Comparison of ENCODE assay signal across 11 mouse cellular contexts in genomic region chr1:92316191-92316723, GRCm38 (mm10).
A peak's percentile ranks its signal among the peaks of the same experiment; 100 is the strongest.
DNase-seq lines count a peak whose midpoint lies in the region; ATAC-seq and TF ChIP-seq lines count a peak whose summit lies in the region.
"Had no signal": no experiment of that assay in that cellular context is flagged by ENCODE, and none has a peak within 500 bp of the region (broad histone marks: within the 10 kb centered on the region; RNA-seq: fewer than 3 reads in every experiment).

No protein-coding gene starts in this region.

- no peaks in the 10 kb centered on the region for H3K27me3 ChIP-seq in lung, embryonic 14.5 days (ENCODE audit: insufficient read depth, low read length)
- H3K27me3 ChIP-seq in embryonic facial prominence, embryonic 14.5 days (replicated peaks; ENCODE audit: control insufficient read depth, insufficient read depth, low read length), result no peaks in the 10 kb centered on the region
- no peaks in the 10 kb centered on the region for H3K27me3 ChIP-seq in limb, embryonic 14.5 days (ENCODE audit: control insufficient read depth, insufficient read depth, low read length)
- H3K27me3 ChIP-seq in stomach, embryonic 15.5 days (replicated peaks), result no peaks in the 10 kb centered on the region
- H3K27me3 ChIP-seq: Patski had no signal

- WGBS in lung, embryonic 14.5 days, result 10% methylated on average over 10 of the region's 10 CpGs
- WGBS in lung, adult 2 months, result 20% methylated on average over 10 of the region's 10 CpGs
- WGBS in embryonic facial prominence, embryonic 14.5 days, result 24% methylated on average over 9 of the region's 10 CpGs
- 27% methylated on average over 10 of the region's 10 CpGs for WGBS in limb, embryonic 14.5 days
- 15% methylated on average over 10 of the region's 10 CpGs for WGBS in stomach, embryonic 15.5 days

- no peaks in the 10 kb centered on the region for H3K36me3 ChIP-seq in lung, embryonic 14.5 days (ENCODE audit: insufficient read depth)
- H3K36me3 ChIP-seq in embryonic facial prominence, embryonic 14.5 days (ENCODE audit: control insufficient read depth, insufficient read depth, low read length), result no peaks in the 10 kb centered on the region
- no peaks in the 10 kb centered on the region for H3K36me3 ChIP-seq in limb, embryonic 14.5 days (ENCODE audit: control insufficient read depth, insufficient read depth, low read length)
- H3K36me3 ChIP-seq in stomach, embryonic 15.5 days, result no peaks in the 10 kb centered on the region

- no peak overlapping the region for H3K9ac ChIP-seq in lung, embryonic 14.5 days
- H3K9ac ChIP-seq in embryonic facial prominence, embryonic 14.5 days (ENCODE audit: low read depth, low read length), result peak overlapping the region; percentile 31; the same call in 1 of the 2 replicates
- H3K9ac ChIP-seq in limb, embryonic 14.5 days (ENCODE audit: low read depth, low read length, severe bottlenecking), result no peak overlapping the region
- H3K9ac ChIP-seq in stomach, embryonic 15.5 days, result no peak overlapping the region

- no peak overlapping the region for H3K27ac ChIP-seq in lung, embryonic 14.5 days (ENCODE audit: low read depth)
- H3K27ac ChIP-seq in embryonic facial prominence, embryonic 14.5 days (replicated peaks; ENCODE audit: low read depth, low read length), result no peak overlapping the region
- H3K27ac ChIP-seq in limb, embryonic 14.5 days (replicated peaks; ENCODE audit: low read depth, low read length), result no peak overlapping the region
- no peak overlapping the region for H3K27ac ChIP-seq in stomach, embryonic 15.5 days

- 0 out of 2 replicates have a peak, but pooled peaks cover 3% of the 10 kb centered on the region for H3K4me1 ChIP-seq in lung, embryonic 14.5 days (ENCODE audit: insufficient read depth)
- H3K4me1 ChIP-seq in lung, adult 2 months (ENCODE audit: control insufficient read depth, insufficient read depth, low read length), result no peaks in the 10 kb centered on the region
- peaks cover 3% of the 10 kb centered on the region; the same call in 1 of the 2 replicates for H3K4me1 ChIP-seq in embryonic facial prominence, embryonic 14.5 days (ENCODE audit: control insufficient read depth, insufficient read depth, low read length)
- peaks cover 3% of the 10 kb centered on the region; the same call in 1 of the 2 replicates for H3K4me1 ChIP-seq in limb, embryonic 14.5 days (ENCODE audit: control insufficient read depth, insufficient read depth, low read length)
- peaks cover 10% of the 10 kb centered on the region; the same call in 1 of the 2 replicates for H3K4me1 ChIP-seq in stomach, embryonic 15.5 days

- no peak overlapping the region for H3K4me3 ChIP-seq in lung, embryonic 14.5 days (ENCODE audit: low read depth, low read length)
- no peak overlapping the region for H3K4me3 ChIP-seq in lung, adult 2 months (replicated peaks; ENCODE audit: extremely low read depth, low read depth, low read length)
- H3K4me3 ChIP-seq in embryonic facial prominence, embryonic 14.5 days (ENCODE audit: low read depth, low read length), result no peak overlapping the region
- no peak overlapping the region for H3K4me3 ChIP-seq in limb, embryonic 14.5 days (replicated peaks; ENCODE audit: low read length)
- H3K4me3 ChIP-seq in stomach, embryonic 15.5 days (replicated peaks), result no peak overlapping the region

- DNase-seq in lung, embryonic 14.5 days, result peak; percentile 37
- no peak for DNase-seq in lung, adult 2 months
- peak; percentile 24 for DNase-seq in embryonic facial prominence, embryonic 14.5 days (ENCODE audit: low spot score)
- no peak for DNase-seq in limb, embryonic 14.5 days (ENCODE audit: low spot score)
- no peak for DNase-seq in frontal cortex, postnatal 10 days (ENCODE audit: low spot score in 2 of 2)
- no peak for DNase-seq in cerebellum, adult 18-20 months
- DNase-seq in cerebellum, postnatal 14 days, result no peak
- DNase-seq: cerebellum, adult 9-10 months; kidney, postnatal 14 days had no signal

- no peak for TF ChIP-seq POLR2A in lung, adult 2 months (IDR thresholded peaks at IDR 0.05; ENCODE audit: borderline replicate concordance, extremely low read depth, low read depth, low read length)
- no peak for TF ChIP-seq POLR2A in limb, embryonic 14.5 days (IDR thresholded peaks at IDR 0.05; ENCODE audit: borderline replicate concordance, extremely low read depth, insufficient read depth, insufficient read length)

- H3K4me2 ChIP-seq in lung, embryonic 14.5 days, result peak overlapping the region; percentile 40
- peak overlapping the region; percentile 11; the same call in 1 of the 2 replicates for H3K4me2 ChIP-seq in embryonic facial prominence, embryonic 14.5 days (ENCODE audit: low read depth, low read length)
- 0 out of 2 replicates have a peak overlapping the region, but pooled peaks have one; percentile 5 for H3K4me2 ChIP-seq in limb, embryonic 14.5 days (replicated peaks; ENCODE audit: low read depth, low read length, severe bottlenecking)
- H3K4me2 ChIP-seq in stomach, embryonic 15.5 days, result peak overlapping the region; percentile 19; the same call in 1 of the 2 replicates

- ATAC-seq in lung, embryonic 14.5 days (ENCODE audit: insufficient read depth), result peak; percentile 60; the same call in 1 of the 2 replicates
- ATAC-seq in embryonic facial prominence, embryonic 14.5 days (ENCODE audit: low read depth), result no peak
- no peak for ATAC-seq in limb, embryonic 14.5 days (ENCODE audit: low FRiP score, low read depth)
- no peak for ATAC-seq in stomach, embryonic 15.5 days (ENCODE audit: insufficient read depth, low FRiP score, low read depth)
- ATAC-seq: Patski had no signal

- no peaks in the 10 kb centered on the region for H3K9me3 ChIP-seq in lung, embryonic 14.5 days (ENCODE audit: low read depth, low read length)
- no peaks in the 10 kb centered on the region for H3K9me3 ChIP-seq in embryonic facial prominence, embryonic 14.5 days (ENCODE audit: control insufficient read depth, low read length)
- no peaks in the 10 kb centered on the region for H3K9me3 ChIP-seq in limb, embryonic 14.5 days (ENCODE audit: control insufficient read depth, low read length)
- no peaks in the 10 kb centered on the region for H3K9me3 ChIP-seq in stomach, embryonic 15.5 days

- no peak for TF ChIP-seq CTCF in lung, embryonic 14.5 days (IDR thresholded peaks at IDR 0.05; ENCODE audit: low read depth)
- no peak for TF ChIP-seq CTCF in lung, adult 2 months (IDR thresholded peaks at IDR 0.05; ENCODE audit: insufficient read depth, low read length)

Comparison
In these comparisons a context has a peak if more than half of its experiments do, and no peak if none do; other contexts are left out.
1. DNase-seq: peak in lung, embryonic 14.5 days (single experiment) and embryonic facial prominence, embryonic 14.5 days (single experiment); none in lung, adult 2 months (single experiment), limb, embryonic 14.5 days (single experiment), frontal cortex, postnatal 10 days (0 of 2), cerebellum, adult 18-20 months (0 of 2) and cerebellum, postnatal 14 days (0 of 2).
2. Peak in every context shown above with its lines, with median percentiles within 50 percentile points of each other: H3K4me2 ChIP-seq.